Mouse (Mus musculus) heart, embryonic 11.5 days (tissue): ENCODE data around the gene Mboat7. TPM values are rescaled to one million over a fixed set of nuclear protein-coding genes. Genes with fewer than 3 reads are reported as not detected.

Experiments
- ATAC-seq: fragments of 200-750 bp; cut with Nextera tagmentation; replicated peaks from 2 replicates; pipeline ENCODE4 v1.8.0; 2017; ENCODE audit warnings: moderate library complexity; ENCODE audit not compliant: insufficient number of reproducible peaks, low FRiP score, low TSS enrichment
- H3K27ac ChIP-seq: fragments of 300-500 bp; sonication (generic); 2 replicates; pipeline ENCODE4 v1.5.1; 2014; ENCODE audit warnings: mild to moderate bottlenecking, low read depth, low read length
- H3K27me3 ChIP-seq: fragments of 300-500 bp; sonication (generic); 2 replicates; pipeline ENCODE4 v1.6.1; 2014; ENCODE audit warnings: mild to moderate bottlenecking, low read length, mixed read lengths; ENCODE audit not compliant: control insufficient read depth, insufficient read depth
- H3K36me3 ChIP-seq: fragments of 300-500 bp; sonication (generic); 2 replicates; pipeline ENCODE4 v1.6.1; 2014; ENCODE audit warnings: mild to moderate bottlenecking, low read length, moderate library complexity, mixed read lengths; ENCODE audit not compliant: control insufficient read depth, insufficient read depth
- H3K4me1 ChIP-seq: fragments of 300-500 bp; sonication (generic); 2 replicates; pipeline ENCODE4 v1.6.1; 2014; ENCODE audit warnings: low read length; ENCODE audit not compliant: control insufficient read depth, insufficient read depth
- H3K4me2 ChIP-seq: fragments of 300-500 bp; sonication (generic); 2 replicates; pipeline ENCODE4 v1.6.1; 2014; ENCODE audit warnings: mild to moderate bottlenecking, moderate library complexity
- H3K4me3 ChIP-seq: fragments of 300-500 bp; sonication (generic); 2 replicates; pipeline ENCODE4 v1.5.1; 2014; ENCODE audit warnings: low read depth, low read length
- H3K9ac ChIP-seq: fragments of 300-500 bp; sonication (generic); 2 replicates; pipeline ENCODE4 v1.6.1; 2014; ENCODE audit warnings: mild to moderate bottlenecking, low read depth, low read length, moderate library complexity
- H3K9me3 ChIP-seq: fragments of 300-500 bp; sonication (generic); replicated peaks from 2 replicates; pipeline ENCODE4 v1.6.1; 2016; ENCODE audit warnings: low read length; ENCODE audit not compliant: control insufficient read depth
- WGBS: fragments of 180-500 bp; shearing (Covaris S2); extraction: QIAGEN DNeasy Blood & Tissue Kit; methylation state at CpG from one replicate; pipeline ENCODE4 v1.1.7; 2014; ENCODE audit not compliant: insufficient replicate concordance; 5-methylcytosine and 5-hydroxymethylcytosine counted together
- polyA plus RNA-seq: library from polyadenylated mRNA; unstranded; fragments of >200 nt; fragmentation: Nextera tagmentation; extraction: Ambion mirVana; gene quantifications from 2 replicates; pipeline ENCODE4 v1.2.1, GENCODE M21; 2014

The Mboat7 gene
- polyA plus RNA-seq, 1 experiment from 2014 or later = 23.9 TPM

GRCm38 (mm10) chr7:3658578-3658977 is 34.7 kb downstream of the Mboat7 start:
- Histone ChIP-seq H3K9me3 (no peaks in the 10 kb centered on the region), H3K27ac (no peak overlapping the region), H3K4me2 (no peak overlapping the region), H3K9ac (no peak overlapping the region), H3K27me3 (no peaks in the 10 kb centered on the region), H3K4me1 (peaks cover 5% of the 10 kb centered on the region; the same call in 1 of the 2 replicates), H3K4me3 (no peak overlapping the region), H3K36me3 (peaks cover 63% of the 10 kb centered on the region)
- WGBS = 95% methylated on average over 14 of the region's 14 CpGs
- ATAC-seq = no peak

- Histone ChIP-seq H3K27me3 (no peaks in the 10 kb centered on the region), H3K36me3 (peaks cover 74% of the 10 kb centered on the region), H3K4me3 (no peak overlapping the region), H3K9me3 (no peaks in the 10 kb centered on the region), H3K4me2 (no peak overlapping the region), H3K9ac (no peak overlapping the region), H3K4me1 (peaks cover 3% of the 10 kb centered on the region; the same call in 1 of the 2 replicates), H3K27ac (no peak overlapping the region)
- no peak for ATAC-seq
- 79% methylated on average over 4 of the region's 4 CpGs for WGBS
Observed at GRCm38 (mm10) chr7:3656966-3657365, 36.4 kb downstream of the Mboat7 start.

DNA sequence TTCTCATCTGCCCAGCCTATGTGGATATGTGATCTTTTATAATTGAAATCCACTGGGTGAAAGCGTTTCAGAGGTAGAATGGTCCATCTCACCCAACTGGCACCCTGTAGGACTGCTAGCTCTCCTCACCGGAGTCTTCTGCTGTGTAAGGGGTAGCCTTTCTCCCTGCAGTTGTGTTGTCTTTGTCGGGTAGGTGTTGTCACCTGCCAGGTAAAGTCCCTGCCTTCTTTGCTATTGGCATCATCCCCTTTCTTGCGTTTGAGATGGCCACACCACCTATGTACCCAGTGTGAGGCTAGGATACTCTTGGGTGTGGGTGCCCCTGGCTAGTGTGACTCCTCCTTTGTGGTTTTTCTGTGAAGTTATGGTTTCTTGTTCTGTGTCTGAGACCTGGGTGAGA is 46.7 kb downstream of the Mboat7 start:
- Histone ChIP-seq H3K4me2 (peak overlapping the region; percentile 89), H3K9ac (peak overlapping the region; percentile 93), H3K27me3 (no peaks in the 10 kb centered on the region), H3K4me1 (peaks cover 24% of the 10 kb centered on the region), H3K9me3 (no peaks in the 10 kb centered on the region), H3K36me3 (peaks cover 9% of the 10 kb centered on the region), H3K27ac (no peak overlapping the region), H3K4me3 (peak overlapping the region; percentile 78)
- ATAC-seq = no peak
- WGBS = 63% methylated on average over 4 of the region's 4 CpGs

DNA sequence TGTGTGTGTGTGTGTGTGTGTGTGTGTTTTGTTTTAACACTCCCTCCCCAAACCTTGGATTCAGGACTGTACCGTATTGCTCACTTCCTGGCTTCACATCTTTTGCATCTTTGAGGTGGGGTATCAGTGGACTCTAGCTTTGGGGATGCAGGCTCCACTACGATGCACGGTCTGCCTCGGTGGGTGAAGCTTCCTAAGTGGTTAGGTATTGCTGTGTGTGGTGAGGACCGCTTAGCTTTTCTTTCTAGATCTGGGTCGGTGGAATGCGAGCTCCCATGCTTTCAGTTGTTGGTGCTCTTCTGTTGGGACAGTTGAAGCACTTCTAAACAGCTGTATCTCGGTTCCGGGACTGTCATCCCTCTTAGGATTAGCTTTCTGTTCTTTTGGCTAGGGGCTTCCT is 47.1 kb downstream of the Mboat7 start:
- no peak overlapping the region for H3K27ac ChIP-seq
- peaks cover 24% of the 10 kb centered on the region for H3K4me1 ChIP-seq
- H3K27me3 ChIP-seq = no peaks in the 10 kb centered on the region
- H3K36me3 ChIP-seq = peaks cover 6% of the 10 kb centered on the region; the same call in 1 of the 2 replicates
- peak overlapping the region; percentile 78 for H3K4me3 ChIP-seq
- 17% methylated on average over 9 of the region's 9 CpGs for WGBS
- no peaks in the 10 kb centered on the region for H3K9me3 ChIP-seq
- ATAC-seq = no peak
- H3K4me2 ChIP-seq = peak overlapping the region; percentile 89
- H3K9ac ChIP-seq = peak overlapping the region; percentile 93

GRCm38 (mm10) chr7:3645488-3646025 is 47.8 kb downstream of the Mboat7 start:
- Histone ChIP-seq H3K4me2 (peak overlapping the region; percentile 89), H3K27me3 (no peaks in the 10 kb centered on the region), H3K36me3 (peaks cover 8% of the 10 kb centered on the region; the same call in 1 of the 2 replicates), H3K4me3 (peak overlapping the region; percentile 78), H3K9ac (peak overlapping the region; percentile 93), H3K9me3 (no peaks in the 10 kb centered on the region), H3K4me1 (peaks cover 24% of the 10 kb centered on the region), H3K27ac (peak overlapping the region; percentile 98)
- 0 out of 2 replicates have a peak, but pooled peaks have one; percentile 1 for ATAC-seq
- under 1% methylated on average over 53 of the region's 58 CpGs for WGBS

GRCm38 (mm10) chr7:3644672-3645487 is 48.4 kb downstream of the Mboat7 start, which contains the start of gene Cnot3:
Cnot3 (plus strand) TSS chr7:3645268.
- H3K4me3 ChIP-seq = peak within 1 kb of the TSS; percentile 78
- peak within 1 kb of the TSS; percentile 93 for H3K9ac ChIP-seq
- peak; percentile 97 for ATAC-seq
- H3K4me2 ChIP-seq = peak within 1 kb of the TSS; percentile 89
- H3K9me3 ChIP-seq = no peaks in the 10 kb centered on the region
- peak within 1 kb of the TSS; percentile 98 for H3K27ac ChIP-seq
- WGBS = under 1% methylated on average over 58 of the region's 58 CpGs
- H3K36me3 ChIP-seq = 0 out of 2 replicates have a peak, but pooled peaks cover 9% of the 10 kb centered on the region
- no peaks in the 10 kb centered on the region for H3K27me3 ChIP-seq
- peaks cover 24% of the 10 kb centered on the region for H3K4me1 ChIP-seq

DNA sequence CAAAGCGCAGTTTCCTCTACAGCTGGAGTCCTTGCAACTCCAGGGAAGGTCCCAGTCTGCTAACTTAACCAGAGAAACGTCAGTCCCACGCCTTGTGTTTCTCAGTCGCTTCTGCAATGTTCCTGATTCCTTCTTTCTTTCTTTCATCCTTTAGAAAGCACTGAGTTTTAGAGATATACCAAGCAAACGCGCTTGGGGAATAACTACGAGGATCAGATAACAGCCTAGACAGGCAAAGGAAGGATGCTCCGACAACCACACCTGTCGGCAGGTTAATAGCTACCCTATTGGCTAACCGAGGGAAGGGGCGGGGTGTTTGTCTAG is 49.0 kb downstream of the Mboat7 start:
- H3K9me3 ChIP-seq = no peaks in the 10 kb centered on the region
- H3K4me3 ChIP-seq = peak overlapping the region; percentile 78
- peak overlapping the region; percentile 43; the same call in 1 of the 2 replicates for H3K9ac ChIP-seq
- no peaks in the 10 kb centered on the region for H3K27me3 ChIP-seq
- peaks cover 12% of the 10 kb centered on the region; the same call in 1 of the 2 replicates for H3K36me3 ChIP-seq
- ATAC-seq = no peak
- peak overlapping the region; percentile 58 for H3K4me2 ChIP-seq
- WGBS = 0% methylated on average over 11 of the region's 11 CpGs
- H3K27ac ChIP-seq = peak overlapping the region; percentile 43; the same call in 1 of the 2 replicates
- H3K4me1 ChIP-seq = peaks cover 24% of the 10 kb centered on the region

- Histone ChIP-seq H3K36me3 (peaks cover 13% of the 10 kb centered on the region; the same call in 1 of the 2 replicates), H3K4me1 (peaks cover 24% of the 10 kb centered on the region), H3K9ac (peak overlapping the region; percentile 43; the same call in 1 of the 2 replicates), H3K4me3 (peak overlapping the region; percentile 78), H3K27me3 (no peaks in the 10 kb centered on the region), H3K4me2 (peak overlapping the region; percentile 58), H3K27ac (no peak overlapping the region), H3K9me3 (no peaks in the 10 kb centered on the region)
- no peak for ATAC-seq
- WGBS = 22% methylated on average over 9 of the region's 9 CpGs
Observed at GRCm38 (mm10) chr7:3643843-3644242, 49.5 kb downstream of the Mboat7 start.
